Mouse (Mus musculus) megakaryocyte-erythroid progenitor cell, adult 5-6 weeks (primary cell): Measurements from ENCODE around the gene Gm28710. TPM values are rescaled to one million over a fixed set of nuclear protein-coding genes. Genes with fewer than 3 reads are reported as not detected.

Source experiments
- ATAC-seq: replicated peaks from 2 replicates; pipeline ENCODE4 v1.8.0; 2016; ENCODE audit warnings: mild to moderate bottlenecking, inconsistent platforms; ENCODE audit not compliant: severe bottlenecking, poor library complexity, low FRiP score, low TSS enrichment
- total RNA-seq, 2 experiments: library from RNA; stranded (forward) in 1 of 2; stranded (reverse) in 1 of 2; fragments of 200-1000, 215-1000 nt in 1 of 2; fragments of >200 nt in 1 of 2; fragmentation: Nextera tagmentation in 1 of 2; gene quantifications; 2 replicates each; pipeline ENCODE4 v1.2.3; 2014 to 2017

Gene Gm28710
- total RNA-seq (2014; fragmentation: Nextera tagmentation) = not detected in 2 replicates
- not detected in 2 replicates for total RNA-seq (2017)

DNA sequence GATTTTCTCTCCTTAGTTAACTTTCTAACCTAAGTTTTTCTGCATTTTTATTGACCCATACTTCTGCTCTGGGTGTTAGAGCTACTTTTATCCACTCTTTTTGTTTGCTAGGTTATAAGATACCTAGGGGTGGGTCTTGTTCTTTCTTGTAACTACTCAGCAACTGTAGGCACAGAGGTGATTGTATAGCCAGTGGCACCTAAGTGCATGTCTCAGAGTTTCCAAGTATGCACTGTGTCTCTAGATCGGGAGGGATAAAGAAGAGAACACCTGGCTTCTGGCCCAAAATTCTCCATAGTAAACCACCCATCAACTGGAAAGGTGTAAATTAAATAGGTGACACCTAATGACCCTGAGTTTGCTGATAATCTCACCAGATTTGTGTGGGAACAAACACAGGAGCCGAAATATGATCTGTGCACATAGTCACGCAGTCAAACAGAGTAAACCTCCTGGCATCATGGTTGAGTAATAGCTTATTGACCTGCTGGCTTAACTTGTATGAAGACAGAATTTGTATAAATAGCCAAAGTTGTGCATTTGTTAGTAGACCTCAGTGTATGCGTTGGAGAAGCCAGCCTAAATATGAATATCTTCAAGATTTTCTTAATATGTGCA lies at the start of gene Gm28710:
Gene Gm28710 (plus strand): TSS at position 568 of the 618 bp plus-strand sequence.
- ATAC-seq = no peak

DNA sequence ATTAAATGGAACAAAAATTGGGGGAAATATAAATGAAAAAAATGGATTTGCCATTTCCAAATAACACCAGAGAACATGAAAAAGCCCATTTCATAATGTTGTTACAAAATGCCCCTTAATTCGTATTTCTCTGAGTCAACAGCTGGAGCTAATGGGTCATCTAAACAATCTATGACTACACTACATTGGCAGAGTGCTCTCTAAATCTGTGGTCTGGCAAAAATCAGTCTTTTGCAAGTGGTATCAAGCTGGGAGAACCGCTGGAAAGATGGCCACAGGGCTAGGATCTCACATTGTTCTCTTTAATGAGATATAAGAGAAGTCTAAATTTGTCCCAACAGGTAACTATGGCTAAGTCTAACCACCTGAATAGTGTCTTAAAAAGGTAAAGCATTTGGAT lies 14.4 kb upstream of the Gm28710 start:
- ATAC-seq = no peak

DNA sequence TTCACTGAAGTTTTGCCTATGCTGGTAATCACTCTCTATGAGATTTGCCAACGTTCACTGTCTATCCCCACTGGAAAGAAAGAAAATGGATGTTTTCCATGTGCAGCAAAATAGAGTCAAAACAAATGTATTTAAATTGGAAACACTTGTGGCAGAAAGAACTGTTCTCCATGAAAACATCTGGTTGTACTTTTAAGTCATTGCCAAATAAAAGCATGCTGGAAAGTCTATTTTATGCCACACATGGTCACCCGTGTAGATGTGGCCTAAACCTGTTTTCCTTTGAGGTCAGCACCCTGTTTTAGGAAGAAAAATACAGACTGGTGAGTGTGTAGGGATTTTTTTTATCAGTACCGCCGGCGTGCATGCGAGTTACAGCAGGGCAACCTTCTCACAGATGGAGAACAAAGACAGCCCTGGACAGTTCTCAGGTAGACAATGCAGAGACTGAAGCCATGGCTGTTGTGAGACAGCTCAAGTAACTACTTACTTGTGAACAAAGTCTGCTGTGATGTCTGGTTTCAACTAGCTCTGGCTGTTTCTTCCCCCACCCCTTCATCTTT lies 12.9 kb upstream of the Gm28710 start:
- no peak for ATAC-seq

DNA sequence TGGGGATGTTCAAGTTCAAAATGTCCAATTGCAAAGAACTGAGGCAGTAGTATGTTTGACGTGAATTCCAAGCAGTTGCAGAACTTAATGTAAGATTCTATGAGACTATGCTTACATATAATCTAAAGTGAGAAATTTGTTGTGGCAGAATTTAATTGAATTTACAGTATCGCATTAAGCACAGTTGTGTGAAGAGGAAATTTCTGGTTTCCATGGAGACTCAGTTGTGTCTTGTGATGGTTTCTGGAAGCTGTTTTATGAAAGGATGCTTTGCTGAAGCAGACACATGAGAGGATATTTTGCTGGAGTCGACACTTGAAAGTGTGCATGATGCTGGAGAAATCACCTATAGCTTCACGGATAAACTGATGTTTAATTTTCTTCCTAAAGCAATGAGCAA lies 6.0 kb upstream of the Gm28710 start:
- no peak for ATAC-seq

DNA sequence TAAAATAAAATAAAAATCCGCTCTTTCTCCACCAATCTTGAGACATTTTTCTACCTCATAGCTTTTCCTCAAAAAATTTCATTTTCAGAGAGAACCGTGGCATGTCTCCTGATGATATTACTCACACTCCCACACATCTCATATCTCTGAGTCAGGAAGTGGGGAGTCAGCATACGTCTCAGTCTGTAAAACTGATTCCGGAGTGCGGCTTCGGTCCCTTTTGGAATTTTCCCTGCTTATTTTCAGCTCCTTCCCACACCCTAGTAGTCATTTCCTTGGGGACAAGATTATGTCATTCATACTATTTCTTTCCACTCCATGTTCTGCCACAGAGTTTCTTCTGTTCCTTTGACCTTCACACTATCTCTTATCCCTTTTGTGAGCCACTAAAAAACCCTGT lies 3.4 kb downstream of the Gm28710 start:
- ATAC-seq = no peak

DNA sequence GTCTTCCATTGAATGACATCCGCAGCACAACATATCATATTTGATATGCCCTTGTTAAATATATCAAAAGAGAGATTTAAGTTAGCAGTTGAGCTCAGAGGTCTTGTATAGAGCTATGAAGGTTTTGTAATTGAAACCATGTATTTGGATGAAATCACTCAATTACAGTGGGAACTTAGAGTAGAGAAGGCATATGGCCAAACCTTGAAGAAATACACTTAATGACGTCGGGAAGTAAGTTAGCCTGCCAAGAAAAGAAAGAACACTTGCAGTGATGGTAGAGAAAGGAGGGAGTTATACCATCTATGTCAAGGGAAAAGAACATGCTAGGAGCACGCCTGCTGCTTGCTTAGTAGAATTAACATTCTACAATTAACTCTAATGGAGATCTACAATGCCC lies 11.1 kb downstream of the Gm28710 start:
- no peak for ATAC-seq

DNA sequence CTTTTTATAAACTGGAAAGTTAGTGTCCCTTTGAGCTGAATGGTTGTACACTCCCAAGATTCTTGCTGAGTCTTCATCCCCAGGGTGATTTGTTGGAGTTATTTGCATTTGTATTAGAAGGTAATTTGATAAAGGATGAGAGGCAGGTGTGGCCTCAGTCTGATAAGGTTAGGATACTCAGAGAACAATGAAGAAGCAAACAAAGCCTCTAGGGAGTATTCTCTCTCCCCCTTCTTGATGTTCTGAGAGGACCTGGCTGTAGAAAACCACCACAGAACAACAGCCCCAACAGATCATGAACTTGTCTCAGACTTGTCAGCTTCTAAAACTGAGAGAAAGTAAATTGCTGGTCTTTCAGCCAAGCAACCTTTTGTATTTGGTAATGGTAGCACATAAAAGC lies 47.4 kb downstream of the Gm28710 start:
- no peak for ATAC-seq

DNA sequence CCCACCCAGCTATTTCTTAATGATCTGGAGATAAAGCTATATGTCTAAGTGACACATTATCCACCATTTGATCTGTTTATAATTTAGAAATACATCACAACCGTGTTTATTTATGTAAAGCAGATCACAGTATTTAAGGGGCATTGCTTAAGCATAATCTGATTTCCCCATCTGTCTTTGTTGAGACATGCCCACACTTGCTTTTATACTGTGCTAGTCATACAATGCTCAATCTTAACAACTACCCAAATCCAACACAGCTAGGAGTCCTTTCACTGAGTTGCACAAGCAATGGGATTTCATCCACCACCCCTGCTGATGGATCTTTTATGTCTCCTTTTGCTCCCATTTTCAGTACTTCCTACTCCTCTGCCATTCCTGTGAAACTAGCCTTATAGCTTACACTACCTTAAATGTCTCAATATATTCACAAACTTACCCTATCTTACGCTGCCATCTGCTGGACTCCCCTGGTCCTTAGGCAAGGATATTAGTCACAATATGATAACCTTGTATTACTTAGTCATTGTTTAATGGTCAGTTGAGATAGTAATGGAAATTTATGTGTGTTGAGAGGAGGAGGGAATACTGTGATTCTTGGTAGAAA lies 77.8 kb downstream of the Gm28710 start:
- peak; percentile 89 for ATAC-seq

DNA sequence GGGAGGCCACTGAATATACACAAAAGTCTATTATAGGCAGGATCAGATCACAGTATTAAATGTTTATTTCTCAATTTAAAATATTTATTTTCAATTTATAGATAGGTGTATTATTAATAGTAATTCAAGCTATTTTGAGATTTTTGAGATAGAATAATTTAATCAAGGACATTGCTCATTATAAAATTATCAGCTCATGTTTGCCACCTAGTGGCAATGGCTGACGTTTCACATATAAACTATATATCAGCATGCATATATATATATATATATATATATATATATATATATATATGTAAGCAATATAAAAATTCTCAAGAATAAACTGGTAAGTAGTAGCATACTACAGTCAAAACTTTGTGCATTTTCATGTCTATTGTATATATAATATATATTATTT lies 102.6 kb downstream of the Gm28710 start:
- no peak for ATAC-seq

DNA sequence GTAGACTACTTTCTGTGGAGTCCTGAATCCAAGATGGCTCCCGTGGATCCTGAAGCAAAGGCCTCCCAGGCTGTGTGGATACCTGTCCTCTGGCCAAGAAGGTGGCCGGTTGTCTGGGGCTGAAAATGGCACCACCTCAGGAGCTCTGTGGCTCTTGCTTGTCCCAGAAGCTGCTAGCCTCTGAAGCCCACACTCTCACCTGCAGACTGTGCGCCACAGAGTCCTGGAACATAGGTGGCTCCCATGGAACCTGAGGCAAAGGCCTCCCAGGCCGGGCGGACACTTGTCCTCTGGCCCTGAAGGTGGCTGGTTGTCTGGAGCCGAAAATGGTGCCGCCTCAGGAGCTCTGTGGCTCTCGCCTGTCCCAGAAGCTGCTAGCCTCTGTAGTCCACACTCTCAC lies 128.2 kb downstream of the Gm28710 start:
- no peak for ATAC-seq

DNA sequence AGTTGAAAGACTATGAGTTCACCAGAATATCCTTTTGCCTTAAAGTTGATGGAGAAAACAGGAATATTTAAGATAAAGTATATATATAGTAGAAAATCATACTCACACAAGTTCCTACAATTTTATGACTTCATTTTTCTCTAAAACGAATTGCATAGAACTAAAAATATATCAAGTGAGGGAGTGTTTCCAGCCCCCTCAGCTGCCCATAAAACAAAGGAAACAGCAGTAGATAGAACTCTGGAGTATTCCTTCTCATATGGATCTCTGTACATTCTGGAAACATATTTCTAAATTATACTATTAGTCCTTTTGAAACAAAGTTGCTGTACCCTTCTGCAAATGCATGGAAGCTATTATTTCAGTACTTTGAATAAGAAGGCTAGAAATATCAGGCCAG lies 130.9 kb downstream of the Gm28710 start:
- no peak for ATAC-seq

Other genes with a start within 250 kb of the Gm28710 start
- gene Hgf, start 238.3 kb upstream of the Gm28710 start, total RNA-seq (2014; fragmentation: Nextera tagmentation) = 0.84 and 0.96 TPM in 2 replicates
- 1.4 and 3.5 TPM in 2 replicates for gene Hgf, start 238.3 kb upstream of the Gm28710 start, total RNA-seq (2017)